Mouse (Mus musculus): Measurements from ENCODE around the gene Syt12.
A peak's percentile ranks its signal among the peaks of the same experiment; 100 is the strongest.

The Syt12 gene

DNA sequence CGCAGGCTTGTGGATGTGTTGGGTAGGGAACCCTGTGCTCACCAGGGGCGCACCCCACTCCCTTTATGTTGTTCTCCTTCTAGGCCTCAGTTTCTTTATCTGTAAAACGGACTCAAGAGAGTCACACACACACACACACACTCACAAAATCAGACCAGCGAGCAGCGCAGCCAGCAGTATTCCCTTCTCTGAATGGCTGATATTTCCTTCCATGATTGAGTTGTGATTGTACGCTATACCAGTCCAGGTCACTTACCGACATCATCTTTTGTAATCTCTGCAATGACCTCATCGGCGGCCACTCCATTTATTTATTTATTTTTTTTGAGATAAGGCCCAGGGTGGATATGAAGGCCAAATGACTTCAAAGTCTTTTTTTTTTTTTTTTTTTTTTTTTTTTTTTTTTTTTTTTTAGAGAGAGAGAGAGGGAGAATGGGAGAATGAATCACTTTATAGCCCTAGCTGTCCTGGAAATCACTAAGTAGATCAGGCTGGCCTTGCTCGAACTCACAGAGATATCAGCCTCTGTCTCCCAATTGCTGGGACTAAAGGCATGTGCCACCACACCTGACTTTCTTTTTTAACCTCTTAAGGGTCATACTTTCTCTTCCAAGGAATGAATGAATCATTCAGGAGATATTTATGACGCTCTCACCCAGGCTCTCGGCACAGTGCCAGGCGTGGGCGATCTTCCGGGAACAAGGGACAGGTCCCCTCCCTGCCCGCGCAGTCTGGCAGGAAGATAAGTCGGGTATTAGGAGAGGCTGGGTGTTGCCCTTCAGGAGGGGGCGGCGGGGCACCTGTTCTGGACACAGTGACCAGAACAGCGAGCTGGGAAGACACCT lies at the start of gene Syt12:
Gene Syt12 (minus strand): TSS at position 103 of the 845 bp plus-strand sequence.
- peak; percentile 27 for DNase-seq

GRCm38 (mm10) chr19:4521426-4522050 lies 44.3 kb upstream of the Syt12 start:
- no peak for DNase-seq

DNA sequence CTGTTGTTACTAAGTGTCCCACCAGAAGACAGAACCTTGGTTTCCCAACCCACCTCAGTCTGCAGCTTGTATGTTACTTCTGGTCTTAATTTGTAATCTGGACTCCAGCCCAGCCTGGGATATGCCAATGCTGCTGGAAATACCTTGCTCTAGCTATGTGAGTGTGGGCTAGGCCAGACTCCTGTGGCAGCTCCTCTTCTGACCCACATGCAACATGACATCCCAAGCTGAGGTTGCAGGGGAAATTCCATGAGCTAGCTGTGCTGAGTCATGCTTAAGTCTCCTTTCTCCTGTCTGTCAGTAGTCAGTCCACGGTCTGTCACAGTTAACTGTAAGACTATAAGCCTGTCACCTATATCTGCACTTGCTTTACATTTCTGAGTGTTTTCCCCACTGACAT lies 40.2 kb upstream of the Syt12 start:
- no peak for DNase-seq

GRCm38 (mm10) chr19:4516288-4516687 lies 39.0 kb upstream of the Syt12 start:
- no peak for DNase-seq

GRCm38 (mm10) chr19:4515746-4516145 lies 38.5 kb upstream of the Syt12 start:
- DNase-seq, result peak; percentile 40

DNA sequence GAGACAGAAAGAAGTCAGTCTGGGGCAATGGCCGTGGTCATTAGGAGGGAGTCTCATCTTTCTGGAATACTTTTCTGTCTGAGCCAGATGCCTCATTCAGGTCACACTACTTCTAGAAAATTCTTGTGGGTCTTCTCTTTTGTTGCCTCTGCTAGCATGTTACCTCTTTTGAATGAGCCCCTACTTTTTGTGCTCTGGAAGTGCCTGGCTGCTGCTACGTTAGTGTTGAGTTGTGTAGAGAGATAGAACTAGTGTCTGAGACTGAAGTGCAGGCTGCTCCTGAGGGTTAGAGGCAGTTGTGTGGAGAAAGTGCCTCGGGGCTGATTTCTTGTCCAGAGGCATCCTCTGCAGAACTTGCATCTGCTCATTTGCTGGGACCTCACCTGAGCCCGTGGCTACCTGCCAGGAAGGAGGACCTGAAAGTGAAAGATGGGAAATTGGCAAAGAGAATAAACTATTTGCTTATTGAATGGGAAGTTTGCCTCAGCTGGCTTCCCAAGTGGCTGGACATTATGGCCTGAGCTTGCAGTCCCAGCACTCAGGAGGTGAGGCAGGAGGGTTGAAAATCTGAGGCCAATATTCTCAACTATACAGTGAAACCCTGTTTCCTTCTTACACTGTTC lies 36.1 kb upstream of the Syt12 start:
- DNase-seq, result no peak

DNA sequence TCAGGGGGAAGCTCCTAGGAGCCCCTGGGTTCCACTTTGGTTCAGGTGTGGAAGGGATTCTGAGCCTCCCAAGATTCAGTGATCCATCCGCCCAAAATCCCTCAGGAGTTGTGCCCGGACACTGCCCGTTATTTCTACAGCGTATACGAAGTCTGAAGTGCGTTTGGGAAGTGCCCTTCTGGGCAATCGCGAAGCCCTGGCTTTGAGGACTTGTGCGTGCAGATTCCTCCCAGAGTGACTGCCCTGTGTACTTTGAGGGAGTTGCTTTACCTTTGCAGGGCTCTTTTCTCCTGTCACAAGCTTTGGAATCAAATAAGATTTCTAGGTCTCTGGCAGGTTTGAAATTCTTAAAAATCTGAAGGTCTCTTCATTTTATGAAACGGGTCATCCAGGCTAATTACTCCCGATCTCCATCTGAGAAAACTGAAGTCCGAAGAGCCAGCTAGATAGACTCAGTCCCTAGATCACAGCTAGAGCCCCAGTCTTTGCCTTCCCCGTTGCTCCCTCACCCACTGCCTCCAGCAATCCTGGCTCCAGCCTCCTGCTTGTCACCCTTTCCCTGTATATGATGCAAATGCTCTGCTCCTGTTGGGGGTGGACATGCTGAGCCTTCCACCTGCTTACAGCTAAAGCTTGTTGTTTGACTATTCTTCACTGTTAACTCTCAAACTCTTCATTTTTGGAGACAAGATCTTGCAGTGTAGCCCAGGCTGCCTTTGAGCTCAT lies 34.0 kb upstream of the Syt12 start:
- DNase-seq, result no peak

DNA sequence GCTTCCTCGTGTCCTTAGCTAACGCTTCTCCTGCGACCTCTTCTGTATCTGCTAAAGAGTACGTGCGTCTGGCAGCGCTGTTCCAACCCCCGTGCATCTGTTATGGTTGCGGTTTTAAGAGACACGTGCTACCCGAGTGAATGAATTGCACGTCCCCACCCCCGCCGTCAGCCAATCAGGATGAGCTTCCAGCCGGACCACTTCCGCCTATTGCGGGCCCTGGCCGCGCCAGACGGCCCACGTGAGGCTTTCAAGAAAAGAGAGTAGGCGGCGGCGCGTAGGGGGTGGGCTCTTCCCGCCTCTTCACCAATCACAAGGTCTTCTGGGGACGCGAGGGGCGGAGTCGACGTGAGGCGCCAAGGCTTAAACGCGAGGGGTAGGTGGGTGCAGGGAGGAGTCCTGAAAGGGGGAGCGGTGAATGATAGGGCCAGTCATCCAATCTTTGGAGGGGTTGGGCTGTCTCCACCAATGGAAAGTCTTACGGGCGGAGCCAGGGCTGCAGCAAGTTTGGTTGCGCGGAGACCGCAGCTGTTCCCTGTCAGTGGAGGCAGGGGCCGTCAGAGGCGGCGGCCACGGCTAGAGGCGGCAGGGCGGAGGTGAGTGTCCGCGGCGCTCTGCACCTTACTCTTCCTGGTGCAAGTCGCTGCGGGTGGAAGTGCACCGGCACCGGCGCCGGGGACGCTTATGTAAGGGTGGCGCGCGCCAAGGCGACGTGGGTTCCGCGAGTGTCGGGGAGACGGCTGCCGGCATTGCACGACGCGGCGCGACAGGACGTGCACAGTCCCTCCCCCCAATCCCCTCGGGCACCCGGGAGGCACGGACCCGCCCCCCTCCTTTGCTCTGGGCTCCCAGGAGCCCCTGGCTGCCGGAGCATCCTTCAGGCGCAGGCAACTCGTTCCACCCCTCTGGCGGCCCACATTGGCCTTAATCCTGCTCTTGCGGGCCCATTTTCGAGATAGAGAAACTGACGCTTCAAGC lies 33.0 kb upstream of the Syt12 start, which contains the start of gene Pcx:
Gene Pcx (plus strand): TSS at position 487 of the 978 bp plus-strand sequence.
- peak; percentile 99 for DNase-seq

DNA sequence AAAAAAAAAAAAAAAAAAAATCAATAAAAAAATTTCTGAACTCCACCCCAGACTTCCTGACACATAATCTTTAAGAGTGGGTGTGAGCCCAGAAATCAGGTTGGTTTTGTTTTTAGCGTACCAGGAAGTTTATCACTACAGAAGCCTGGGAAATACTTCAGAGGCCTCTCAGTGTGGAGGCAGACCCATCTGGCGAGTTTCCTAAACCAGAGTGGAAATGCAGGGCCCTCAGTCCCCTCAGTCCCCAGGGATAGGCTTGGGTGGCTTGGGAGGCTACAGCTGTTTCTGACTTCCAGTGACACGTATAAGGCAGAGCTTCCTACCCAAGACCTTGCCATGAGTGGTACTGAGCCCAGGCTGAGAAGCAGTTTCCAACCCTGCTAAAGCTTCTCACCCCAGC lies 30.5 kb upstream of the Syt12 start:
- DNase-seq, result no peak

DNA sequence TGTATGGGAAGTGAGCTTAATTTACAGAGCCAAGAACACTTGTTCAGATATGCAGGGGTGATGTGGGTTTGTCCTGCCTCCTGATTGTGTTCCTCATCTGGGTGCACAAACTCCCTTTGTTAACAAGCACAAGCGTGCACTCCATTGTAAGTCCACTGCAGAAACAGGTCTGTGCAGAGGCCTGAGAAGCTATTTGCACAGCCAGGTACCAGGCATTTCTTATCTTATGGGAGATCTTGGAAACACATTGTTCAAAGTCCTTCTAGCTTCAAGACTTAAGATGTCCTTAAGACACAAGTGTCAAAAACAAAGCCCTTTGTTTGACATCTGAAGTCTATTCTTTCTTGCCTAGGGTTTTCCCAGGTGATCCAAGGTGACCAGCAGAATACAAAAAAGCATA lies 27.6 kb upstream of the Syt12 start:
- no peak for DNase-seq

DNA sequence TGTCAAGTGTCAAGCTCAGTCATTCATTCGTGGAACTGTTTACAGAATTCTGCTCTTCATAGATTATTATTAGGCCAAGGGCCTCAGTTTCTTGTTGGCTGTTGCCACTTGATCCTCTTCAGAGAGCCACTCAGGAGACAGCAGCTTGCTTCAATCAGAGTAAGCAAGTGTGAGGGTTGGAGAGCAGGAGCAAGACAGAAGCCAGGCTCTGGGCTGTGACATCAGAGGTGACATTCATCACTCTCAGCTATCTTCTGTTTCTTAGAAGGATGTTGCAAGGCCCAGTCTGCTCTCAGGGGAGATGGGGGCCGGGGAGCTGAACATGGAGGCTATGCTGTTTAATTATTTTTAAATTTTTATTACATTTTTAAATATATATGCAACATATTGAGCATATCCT lies 25.5 kb upstream of the Syt12 start:
- no peak for DNase-seq

- DNase-seq, result peak; percentile 21
Measured at GRCm38 (mm10) chr19:4498062-4498933, 21.1 kb upstream of the Syt12 start, which contains the start of gene 2010003K11Rik. 2010003K11Rik (minus strand) TSS chr19:4498583.

GRCm38 (mm10) chr19:4497263-4497973 lies 20.2 kb upstream of the Syt12 start:
- DNase-seq, result peak; percentile 79

DNA sequence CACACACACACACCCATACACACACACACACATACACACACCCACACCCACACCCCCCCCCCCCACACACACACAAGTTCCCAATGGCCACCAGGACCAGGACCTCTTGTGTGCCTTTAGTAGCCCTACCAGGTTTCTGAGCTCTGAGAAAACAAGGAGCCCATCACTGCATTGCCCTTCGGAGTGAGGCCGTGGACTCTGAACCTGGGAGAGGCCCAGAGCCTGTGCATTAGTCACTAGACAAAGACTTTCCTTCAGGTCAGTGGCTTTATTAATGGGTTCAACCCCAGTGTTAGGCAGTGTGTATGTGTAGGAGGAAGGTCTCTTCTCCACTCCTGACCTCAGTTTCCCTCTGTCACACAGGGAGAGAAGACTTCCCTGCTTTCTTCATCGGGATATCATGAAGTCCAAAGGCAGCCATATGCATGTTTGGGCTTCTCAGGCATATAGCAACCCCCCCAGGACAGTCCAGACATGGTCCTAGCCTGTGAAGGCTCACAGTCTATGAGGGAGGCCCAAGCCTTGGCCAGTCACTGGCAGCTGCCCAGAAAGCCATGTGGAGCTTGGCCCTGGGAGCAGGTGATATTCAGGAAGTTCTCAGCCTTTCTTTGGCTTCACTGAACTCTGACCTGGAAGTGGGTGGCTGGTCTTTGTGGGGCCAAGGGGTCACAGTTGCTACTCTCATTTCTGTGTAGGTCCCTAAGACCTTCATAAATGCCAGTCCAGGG lies 19.5 kb upstream of the Syt12 start:
- DNase-seq, result peak; percentile 57

DNA sequence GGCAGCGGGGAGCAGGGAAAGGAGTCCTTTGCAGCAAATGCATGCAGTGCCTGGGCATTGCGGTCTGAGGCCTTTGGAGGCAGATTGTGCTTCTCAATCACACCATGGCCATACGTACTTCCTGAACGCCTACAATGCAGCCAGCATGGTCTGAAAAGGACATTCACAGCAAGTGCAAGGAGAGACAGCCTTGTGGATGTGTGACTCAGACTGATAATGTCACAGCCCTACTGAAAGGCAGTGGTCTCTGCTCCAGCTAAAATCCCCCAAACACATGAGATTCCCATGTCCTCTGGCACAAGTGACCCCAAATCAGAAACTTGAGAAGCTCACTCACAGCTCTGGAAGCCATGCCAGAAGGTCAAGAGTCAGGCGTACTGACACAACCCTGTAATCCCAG lies 18.6 kb upstream of the Syt12 start:
- no peak for DNase-seq

- DNase-seq, result no peak
Measured at GRCm38 (mm10) chr19:4494707-4495106, 17.5 kb upstream of the Syt12 start.

- peak; percentile 83 for DNase-seq
Measured at GRCm38 (mm10) chr19:4492526-4493296, 15.5 kb upstream of the Syt12 start.

GRCm38 (mm10) chr19:4491080-4491695 lies 13.9 kb upstream of the Syt12 start:
- DNase-seq, result no peak
